Mouse (Mus musculus) kidney, embryonic 15.5 days (tissue): Measurements from ENCODE around the gene Paf1. TPM values are rescaled to one million over a fixed set of nuclear protein-coding genes. Genes with fewer than 3 reads are reported as not detected.

ENCODE experiments used
- ATAC-seq: fragments of 200-750 bp; cut with Nextera tagmentation; replicated peaks from 2 replicates; pipeline ENCODE4 v1.8.0; 2017; ENCODE audit warnings: moderate TSS enrichment; ENCODE audit not compliant: low FRiP score
- H3K27ac ChIP-seq: fragments of 300-500 bp; sonication (generic); 2 replicates; pipeline ENCODE4 v1.5.1; 2015; ENCODE audit warnings: mild to moderate bottlenecking, inconsistent platforms
- H3K27me3 ChIP-seq: fragments of 300-500 bp; sonication (generic); 2 replicates; pipeline ENCODE4 v1.6.1; 2015; ENCODE audit warnings: inconsistent platforms
- H3K36me3 ChIP-seq: fragments of 300-500 bp; sonication (generic); 2 replicates; pipeline ENCODE4 v1.6.1; 2015; ENCODE audit warnings: inconsistent platforms
- H3K4me1 ChIP-seq: fragments of 300-500 bp; sonication (generic); 2 replicates; pipeline ENCODE4 v1.6.1; 2015; ENCODE audit warnings: inconsistent platforms
- H3K4me2 ChIP-seq: fragments of 300-500 bp; sonication (generic); 2 replicates; pipeline ENCODE4 v1.6.1; 2015; ENCODE audit warnings: moderate library complexity, mild to moderate bottlenecking, inconsistent platforms
- H3K4me3 ChIP-seq: fragments of 300-500 bp; sonication (generic); replicated peaks from 2 replicates; pipeline ENCODE4 v1.5.1; 2015; ENCODE audit warnings: mild to moderate bottlenecking, inconsistent platforms
- H3K9ac ChIP-seq: fragments of 300-500 bp; sonication (generic); 2 replicates; pipeline ENCODE4 v1.6.1; 2015; ENCODE audit warnings: mild to moderate bottlenecking, inconsistent platforms
- H3K9me3 ChIP-seq: fragments of 300-500 bp; sonication (generic); replicated peaks from 2 replicates; pipeline ENCODE4 v1.6.1; 2016; ENCODE audit warnings: inconsistent platforms
- WGBS: fragments of 180-500 bp; shearing (Covaris S2); methylation state at CpG from one replicate; pipeline ENCODE4 v1.1.7; 2015; ENCODE audit warnings: mixed read lengths; 5-methylcytosine and 5-hydroxymethylcytosine counted together
- polyA plus RNA-seq: library from polyadenylated mRNA; unstranded; fragments of >200 nt; fragmentation: Nextera tagmentation; extraction: Ambion mirVana; gene quantifications from 2 replicates; pipeline ENCODE4 v1.2.1, GENCODE M21; 2015

Paf1 gene
- polyA plus RNA-seq, 1 experiment from 2014 or later, result 100 TPM

GRCm38 (mm10) chr7:28373131-28373581 lies 19.6 kb upstream of the Paf1 start:
- Histone ChIP-seq H3K27ac (peak overlapping the region; percentile 97), H3K9ac (peak overlapping the region; percentile 34; the same call in 1 of the 2 replicates), H3K4me1 (peaks cover 74% of the 10 kb centered on the region), H3K4me3 (peak overlapping the region; percentile 88), H3K4me2 (peak overlapping the region; percentile 73), H3K9me3 (no peaks in the 10 kb centered on the region), H3K27me3 (no peaks in the 10 kb centered on the region), H3K36me3 (peaks cover 25% of the 10 kb centered on the region)
- peak; percentile 7 for ATAC-seq
- 0% methylated on average over 9 of the region's 9 CpGs for WGBS

- ATAC-seq, result no peak
- Histone ChIP-seq H3K9ac (no peak overlapping the region), H3K9me3 (no peaks in the 10 kb centered on the region), H3K4me3 (no peak overlapping the region), H3K27me3 (no peaks in the 10 kb centered on the region), H3K4me2 (no peak overlapping the region), H3K4me1 (peaks cover 74% of the 10 kb centered on the region), H3K36me3 (peaks cover 16% of the 10 kb centered on the region), H3K27ac (peak overlapping the region; percentile 100)
- 76% methylated on average over 7 of the region's 7 CpGs for WGBS
Observed at GRCm38 (mm10) chr7:28373891-28374495, 18.8 kb upstream of the Paf1 start.

- Histone ChIP-seq H3K36me3 (peaks cover 10% of the 10 kb centered on the region; the same call in 1 of the 2 replicates), H3K4me2 (peak overlapping the region; percentile 88), H3K27ac (peak overlapping the region; percentile 100), H3K9ac (peak overlapping the region; percentile 57; the same call in 1 of the 2 replicates), H3K9me3 (no peaks in the 10 kb centered on the region), H3K27me3 (no peaks in the 10 kb centered on the region), H3K4me3 (peak overlapping the region; percentile 75; the same call in 1 of the 2 replicates), H3K4me1 (peaks cover 73% of the 10 kb centered on the region)
- 76% methylated on average over 10 of the region's 10 CpGs for WGBS
- ATAC-seq, result no peak
Observed at GRCm38 (mm10) chr7:28374647-28375046, 18.1 kb upstream of the Paf1 start.

GRCm38 (mm10) chr7:28375176-28375921 lies 17.4 kb upstream of the Paf1 start:
- Histone ChIP-seq H3K9ac (peak overlapping the region; percentile 57), H3K27me3 (no peaks in the 10 kb centered on the region), H3K4me3 (peak overlapping the region; percentile 75), H3K27ac (peak overlapping the region; percentile 100), H3K4me2 (peak overlapping the region; percentile 88), H3K9me3 (no peaks in the 10 kb centered on the region), H3K36me3 (0 out of 2 replicates have a peak, but pooled peaks cover 3% of the 10 kb centered on the region), H3K4me1 (peaks cover 72% of the 10 kb centered on the region)
- ATAC-seq, result peak; percentile 46
- under 1% methylated on average over 36 of the region's 36 CpGs for WGBS

- Histone ChIP-seq H3K27me3 (no peaks in the 10 kb centered on the region), H3K4me1 (peaks cover 72% of the 10 kb centered on the region), H3K36me3 (0 out of 2 replicates have a peak, but pooled peaks cover 3% of the 10 kb centered on the region), H3K4me2 (peak overlapping the region; percentile 88), H3K9me3 (no peaks in the 10 kb centered on the region), H3K9ac (peak overlapping the region; percentile 57), H3K4me3 (peak overlapping the region; percentile 75), H3K27ac (peak overlapping the region; percentile 100)
- ATAC-seq, result no peak
- WGBS, result 4% methylated on average over 30 of the region's 30 CpGs
Observed at GRCm38 (mm10) chr7:28376011-28376771, 16.6 kb upstream of the Paf1 start.

- Histone ChIP-seq H3K27ac (peak overlapping the region; percentile 100), H3K4me1 (peaks cover 83% of the 10 kb centered on the region), H3K9me3 (no peaks in the 10 kb centered on the region), H3K4me3 (peak overlapping the region; percentile 75), H3K36me3 (0 out of 2 replicates have a peak, but pooled peaks cover 3% of the 10 kb centered on the region), H3K27me3 (no peaks in the 10 kb centered on the region), H3K9ac (peak overlapping the region; percentile 89), H3K4me2 (peak overlapping the region; percentile 88)
- 59% methylated on average over 18 of the region's 18 CpGs for WGBS
- ATAC-seq, result no peak
Observed at GRCm38 (mm10) chr7:28377190-28378065, 15.3 kb upstream of the Paf1 start.

- Histone ChIP-seq H3K4me1 (peaks cover 91% of the 10 kb centered on the region), H3K9me3 (no peaks in the 10 kb centered on the region), H3K4me3 (peak overlapping the region; percentile 75), H3K9ac (peak overlapping the region; percentile 89), H3K27me3 (no peaks in the 10 kb centered on the region), H3K36me3 (0 out of 2 replicates have a peak, but pooled peaks cover 3% of the 10 kb centered on the region), H3K27ac (peak overlapping the region; percentile 100), H3K4me2 (peak overlapping the region; percentile 88)
- no peak for ATAC-seq
- 13% methylated on average over 32 of the region's 32 CpGs for WGBS
Observed at GRCm38 (mm10) chr7:28378066-28378690, 14.6 kb upstream of the Paf1 start.

GRCm38 (mm10) chr7:28378769-28379651 lies 13.7 kb upstream of the Paf1 start:
- Histone ChIP-seq H3K27me3 (no peaks in the 10 kb centered on the region), H3K9ac (peak overlapping the region; percentile 89), H3K36me3 (0 out of 2 replicates have a peak, but pooled peaks cover 3% of the 10 kb centered on the region), H3K4me3 (peak overlapping the region; percentile 75), H3K27ac (peak overlapping the region; percentile 100), H3K9me3 (no peaks in the 10 kb centered on the region), H3K4me1 (peaks cover 90% of the 10 kb centered on the region), H3K4me2 (peak overlapping the region; percentile 88)
- WGBS, result under 1% methylated on average over 53 of the region's 53 CpGs
- peak; percentile 37 for ATAC-seq

- Histone ChIP-seq H3K27me3 (no peaks in the 10 kb centered on the region), H3K9me3 (no peaks in the 10 kb centered on the region), H3K27ac (peak within 1 kb of the TSS; percentile 100), H3K4me2 (peak within 1 kb of the TSS; percentile 88), H3K4me1 (peaks cover 77% of the 10 kb centered on the region), H3K36me3 (peaks cover 9% of the 10 kb centered on the region; the same call in 1 of the 2 replicates), H3K9ac (peak within 1 kb of the TSS; percentile 89), H3K4me3 (peak within 1 kb of the TSS; percentile 75)
- no peak for ATAC-seq
- WGBS, result 54% methylated on average over 17 of the region's 17 CpGs
Observed at GRCm38 (mm10) chr7:28380237-28381016, 12.3 kb upstream of the Paf1 start, which contains the start of gene Zfp36. Gene Zfp36, minus strand, starts transcription at chr7:28380253.
